Mouse (Mus musculus) G1E-ER4 (cell line): Measurements from ENCODE around the gene Slc30a10. TPM values are rescaled to one million over a fixed set of nuclear protein-coding genes. Genes with fewer than 3 reads are reported as not detected.

Experiments used
- GATA1 ChIP-seq: IDR thresholded peaks from one replicate; pipeline ENCODE4 v1.8.0; 2012; ENCODE audit warnings: low read length, inconsistent platforms
- polyA plus RNA-seq: library from polyadenylated mRNA; stranded (reverse); fragments of >175 nt; gene quantifications from 2 replicates; pipeline ENCODE4 v1.2.3, GENCODE M21; 2012

The Slc30a10 gene
- polyA plus RNA-seq, 1 experiment = 11.2 TPM

DNA sequence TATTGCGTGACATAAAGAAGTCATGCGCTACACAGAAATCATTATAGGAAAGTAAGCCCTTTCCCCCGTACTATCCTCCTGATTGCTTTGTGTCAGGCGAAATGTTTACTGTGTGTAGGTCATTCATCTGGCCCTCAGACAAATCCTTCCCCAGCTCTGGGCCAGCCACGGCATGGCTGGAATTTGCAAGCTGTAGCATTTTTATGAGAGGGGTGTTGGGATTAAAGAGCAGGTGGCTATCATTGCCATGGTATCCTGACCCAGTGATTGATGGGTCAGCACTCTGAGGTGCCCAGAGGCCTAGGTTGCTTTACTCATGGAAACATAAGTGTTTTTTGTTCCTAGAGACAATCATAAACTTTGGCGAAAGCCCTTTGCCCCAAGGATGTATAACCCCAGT is 35.2 kb downstream of the Slc30a10 start:
- no peak for TF ChIP-seq GATA1

DNA sequence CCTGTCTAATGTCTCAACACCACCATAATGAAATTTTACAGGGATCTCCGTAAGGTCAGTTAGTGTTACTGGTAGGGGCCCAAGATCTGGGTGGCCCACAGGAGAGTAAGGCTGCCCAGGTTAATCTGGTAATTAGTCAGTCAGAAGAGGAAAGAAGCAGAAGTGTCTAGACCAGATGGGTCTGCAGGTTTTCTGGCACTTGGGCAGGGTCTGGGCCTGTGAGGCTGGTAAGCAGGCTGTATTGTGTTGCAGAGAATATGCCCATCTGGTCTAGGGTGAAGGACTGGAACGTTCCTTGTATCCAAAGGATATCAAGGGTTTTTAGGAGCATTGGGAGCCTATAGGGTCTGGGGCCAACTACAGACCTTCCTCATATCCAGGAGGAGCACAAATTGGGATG is 36.0 kb downstream of the Slc30a10 start:
- TF ChIP-seq GATA1 = no peak

DNA sequence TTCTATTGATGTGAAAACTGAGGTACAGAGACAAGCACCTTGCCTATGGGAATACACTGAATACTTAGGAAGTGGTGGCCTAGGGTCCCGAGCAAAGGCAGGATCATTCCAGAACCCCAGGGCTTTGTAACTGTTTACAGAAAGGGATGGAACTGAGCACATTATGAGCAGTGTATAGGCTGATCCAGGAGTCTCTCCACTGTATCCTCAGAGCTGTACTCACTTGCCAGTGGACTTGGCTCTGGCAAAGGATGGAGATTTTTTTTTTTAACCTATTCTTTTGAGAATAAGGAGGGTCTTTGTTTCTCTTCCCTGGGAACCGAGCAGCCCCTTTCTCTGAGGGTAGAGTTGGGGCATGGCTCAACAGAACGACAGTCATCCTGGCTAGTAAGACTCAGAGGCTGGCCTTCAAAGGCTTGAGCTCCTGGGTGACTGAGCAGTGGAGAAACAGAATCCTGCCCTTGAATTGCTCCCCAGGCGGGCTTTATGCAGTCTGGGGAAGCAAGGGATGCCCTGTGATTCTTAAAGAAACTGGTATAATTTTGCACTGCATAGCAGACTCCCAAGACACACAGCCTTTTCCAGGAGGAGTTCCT is 38.9 kb downstream of the Slc30a10 start:
- no peak for TF ChIP-seq GATA1

DNA sequence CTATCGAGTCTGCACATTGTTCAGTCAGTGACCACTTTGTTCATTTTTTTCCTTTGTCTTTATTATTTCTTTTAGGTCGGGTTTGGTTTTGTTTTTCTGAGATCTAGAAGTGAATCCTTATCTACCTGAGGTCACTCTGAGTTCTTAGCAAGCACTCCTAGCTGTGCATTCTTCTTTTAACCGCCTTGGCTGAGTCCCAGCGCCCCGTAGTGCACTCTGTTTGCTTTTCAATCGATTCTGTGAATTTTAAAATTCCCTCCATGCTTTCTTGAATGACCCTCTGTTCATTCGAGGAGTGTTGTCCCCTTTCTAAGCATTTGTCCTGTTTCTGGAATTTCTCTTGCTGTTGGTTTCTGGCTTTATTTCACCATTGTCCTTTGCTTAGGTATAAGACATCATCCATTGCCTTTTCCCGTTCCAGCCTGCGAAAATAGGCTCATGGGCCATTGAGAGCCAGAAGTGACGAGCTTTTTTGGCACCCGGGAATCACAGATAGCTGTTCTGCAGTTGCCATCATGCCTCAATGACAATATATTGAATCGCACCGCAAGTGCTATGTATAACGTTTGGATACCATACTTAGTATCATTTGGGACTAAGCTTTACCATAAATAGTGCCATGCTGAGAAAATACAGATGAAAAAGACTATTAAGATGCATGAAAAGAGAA is 42.3 kb downstream of the Slc30a10 start:
- TF ChIP-seq GATA1 = no peak

DNA sequence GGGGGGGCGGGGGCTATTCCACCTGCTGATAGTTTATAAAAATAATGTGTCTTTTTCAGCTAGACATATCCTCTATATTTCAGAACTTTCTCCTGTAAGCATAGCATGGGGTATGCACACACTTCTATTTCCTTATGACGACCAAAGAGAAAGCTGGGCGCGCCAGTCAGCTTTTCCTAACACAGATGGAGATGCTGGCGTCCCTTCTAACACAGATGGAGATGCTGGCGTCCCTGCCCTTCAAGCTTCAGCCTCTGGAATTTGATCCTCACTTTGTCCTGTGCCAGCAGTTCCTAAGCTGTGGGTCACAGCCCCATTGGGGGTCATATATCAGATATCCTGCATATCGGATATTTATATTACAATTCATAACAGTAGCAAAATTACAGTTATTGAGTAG is 46.0 kb downstream of the Slc30a10 start:
- TF ChIP-seq GATA1 = no peak

DNA sequence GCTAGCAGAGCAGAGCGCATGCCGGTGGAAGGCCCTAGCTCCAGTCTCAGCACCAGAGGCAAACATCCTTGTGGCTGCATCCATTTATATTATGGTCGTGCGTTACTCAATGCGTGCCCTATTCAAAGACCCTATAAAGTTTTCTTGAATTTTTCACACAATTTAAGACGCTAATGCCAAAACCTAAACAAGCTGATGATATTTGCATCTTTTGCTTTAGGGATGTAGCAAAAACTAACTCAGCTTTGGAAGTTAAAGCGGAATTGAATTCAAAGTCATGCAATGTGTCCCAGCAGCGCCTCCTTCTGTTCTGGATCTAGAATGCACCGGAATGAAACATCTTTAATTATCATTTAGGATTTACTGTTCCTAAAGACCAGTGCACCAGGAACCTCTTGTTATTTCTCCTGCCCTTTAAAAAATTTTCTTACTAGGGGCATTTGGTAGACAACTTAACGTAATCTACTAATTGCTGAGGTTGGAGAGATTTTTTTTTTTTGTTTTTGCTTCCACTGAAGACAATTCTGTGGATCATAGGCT is 47.2 kb downstream of the Slc30a10 start:
- TF ChIP-seq GATA1 = no peak

DNA sequence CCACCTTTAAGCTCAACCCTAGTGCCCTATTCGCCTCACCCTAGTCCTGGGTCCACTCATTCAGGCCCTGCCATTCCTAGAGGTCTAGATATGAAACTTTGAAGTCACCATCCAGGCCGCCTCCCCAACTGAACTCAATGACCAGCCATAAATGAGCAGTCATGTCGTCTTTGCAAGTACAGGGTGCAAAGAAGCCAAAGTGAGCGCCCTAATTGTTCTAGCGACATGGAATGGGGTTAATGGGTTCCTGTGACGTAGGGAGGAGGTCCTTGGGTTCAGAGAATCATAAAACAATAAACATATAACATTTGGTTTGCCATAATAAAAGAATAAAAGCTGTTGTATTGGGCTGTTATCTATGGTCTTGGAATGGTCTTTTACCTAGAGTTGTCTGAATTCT is 47.9 kb downstream of the Slc30a10 start:
- TF ChIP-seq GATA1 = no peak

DNA sequence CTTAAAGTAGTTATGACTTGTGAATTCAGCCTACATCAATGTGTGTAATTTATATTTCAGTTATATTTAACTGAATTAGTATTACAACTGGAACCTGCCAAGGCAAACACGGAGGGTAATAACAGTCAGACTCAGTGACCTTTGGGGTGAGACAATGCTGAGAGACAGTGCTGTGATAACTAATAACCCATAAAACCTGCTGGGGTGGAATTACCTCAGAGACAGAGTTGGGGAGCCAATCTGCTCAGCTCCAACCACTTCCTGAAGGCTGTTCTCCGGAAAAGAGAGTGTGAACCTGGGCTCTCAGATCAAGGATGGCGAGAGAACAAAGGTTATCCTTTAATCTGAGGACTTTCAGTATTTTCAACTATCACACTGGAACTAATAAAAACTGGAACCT is 54.4 kb downstream of the Slc30a10 start:
- no peak for TF ChIP-seq GATA1

DNA sequence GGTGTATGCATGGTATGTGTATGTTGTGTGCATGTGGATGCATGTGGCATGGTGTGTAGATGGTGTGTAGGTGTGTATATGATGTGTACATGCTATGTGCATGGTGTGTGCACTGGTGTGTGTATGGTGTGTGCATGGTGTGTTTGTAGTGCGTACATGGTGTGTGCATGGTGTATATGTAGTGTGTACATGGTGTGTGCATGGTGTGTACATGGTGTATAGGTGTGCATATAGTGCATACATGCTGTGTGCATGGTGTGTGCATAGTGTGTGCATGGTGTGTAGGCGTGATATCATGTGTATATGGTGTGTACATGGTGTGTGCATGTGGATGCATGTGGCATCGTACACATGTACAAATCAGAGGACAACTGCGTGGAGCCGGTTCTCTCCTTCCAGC is 56.7 kb downstream of the Slc30a10 start:
- no peak for TF ChIP-seq GATA1

DNA sequence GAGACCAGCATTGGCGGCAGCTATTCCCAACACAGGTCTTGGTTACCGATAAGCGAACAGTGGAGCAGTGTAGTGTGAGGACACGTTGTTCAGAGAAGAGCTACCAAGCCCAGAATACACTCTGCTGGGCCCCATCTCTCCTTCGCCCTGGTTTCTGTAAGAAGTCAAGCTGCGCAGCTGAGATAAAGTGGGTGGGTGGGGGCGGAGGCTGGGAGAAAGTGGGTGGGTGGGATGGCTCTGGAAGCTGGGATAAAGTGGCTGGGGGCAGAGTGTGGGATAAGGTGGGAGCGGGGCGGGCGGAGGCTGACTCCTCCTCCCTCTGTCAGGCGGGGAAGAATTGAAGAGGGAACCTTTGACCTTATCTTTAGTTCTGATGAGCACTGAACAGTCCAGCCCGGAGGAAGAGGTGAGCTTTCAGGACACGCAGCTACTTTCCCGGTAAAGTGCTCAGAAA is 60.9 kb downstream of the Slc30a10 start:
- TF ChIP-seq GATA1 = no peak

DNA sequence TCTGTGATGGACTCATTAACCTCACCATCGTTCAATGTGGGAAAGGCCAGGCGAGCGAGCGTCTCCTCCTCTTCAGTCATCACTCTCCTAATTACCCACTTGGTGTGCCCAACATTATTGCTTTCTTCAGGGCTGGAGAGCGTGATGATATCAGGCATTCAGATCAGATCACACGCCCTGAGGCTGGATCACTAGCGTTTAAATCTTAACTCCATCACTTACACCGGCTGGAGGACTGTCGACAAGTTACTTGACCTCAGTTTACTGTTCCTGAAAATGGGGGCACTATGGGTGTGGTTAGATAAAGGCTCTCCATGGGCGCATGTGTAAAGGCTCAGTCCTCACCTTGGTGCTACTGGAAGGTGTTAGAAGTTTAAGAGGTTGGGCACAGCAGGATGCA is 61.4 kb downstream of the Slc30a10 start:
- TF ChIP-seq GATA1 = no peak

DNA sequence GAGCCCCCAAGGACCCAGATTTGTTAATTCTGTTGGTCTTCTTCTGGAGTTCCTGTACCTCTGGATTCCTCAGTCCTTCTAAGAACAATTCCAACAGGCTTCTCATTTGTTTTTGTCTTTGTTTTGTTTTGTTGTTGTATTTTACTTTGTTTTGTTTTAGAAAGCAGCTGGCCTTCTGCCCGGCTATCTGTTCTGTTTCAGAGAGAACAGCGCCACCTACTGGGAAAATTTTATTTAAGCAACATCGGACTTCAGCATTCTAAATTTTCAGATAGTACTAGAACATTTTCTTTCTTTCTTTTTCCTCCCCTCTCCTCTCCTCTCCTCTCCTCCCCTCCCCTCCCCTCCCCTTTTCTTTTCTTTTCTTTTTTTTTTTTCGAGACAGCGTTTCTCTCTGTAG is 62.9 kb downstream of the Slc30a10 start:
- TF ChIP-seq GATA1 = no peak

Other genes starting within 250 kb of the Slc30a10 start
- 10.0 and 14.0 TPM in 2 replicates for gene Iars2, start 125.5 kb upstream of the Slc30a10 start, polyA plus RNA-seq
- gene Bpnt1, start 122.7 kb upstream of the Slc30a10 start, polyA plus RNA-seq = 4.0 and 8.7 TPM in 2 replicates
- 10.7 and 12.2 TPM in 2 replicates for gene Eprs, start 91.8 kb upstream of the Slc30a10 start, polyA plus RNA-seq